Mouse (Mus musculus) bone marrow macrophage, adult 2 months (primary cell): Measurements from ENCODE around the gene Prkce.

Source experiments
- CTCF ChIP-seq: IDR thresholded peaks from 2 replicates; pipeline ENCODE4 v1.5.1; 2012; ENCODE audit warnings: low read depth, mild to moderate bottlenecking, low read length, moderate library complexity
- POLR2A ChIP-seq: IDR thresholded peaks from 2 replicates; pipeline ENCODE4 v1.6.1; 2012; ENCODE audit warnings: mild to moderate bottlenecking, low read depth, low read length, borderline replicate concordance

DNA sequence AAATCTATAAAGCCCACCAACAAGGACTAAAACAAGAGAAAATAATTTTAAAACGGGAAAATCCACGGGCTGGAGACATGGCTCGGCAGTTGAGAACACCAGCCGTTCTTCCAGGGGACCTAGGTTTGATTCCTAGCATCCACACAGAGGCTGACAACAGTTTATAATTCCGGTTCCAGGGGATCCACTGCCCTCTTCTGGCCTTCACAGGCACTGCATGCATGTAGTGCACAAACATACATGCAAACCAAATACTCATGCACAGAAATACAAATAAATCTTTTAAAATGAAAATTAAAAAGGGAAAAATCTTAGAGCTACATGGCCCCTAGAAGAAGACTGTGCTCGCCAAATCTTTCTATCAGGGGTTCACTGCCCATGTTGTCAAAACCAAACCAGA, 87.4 kb downstream of the Prkce start:
- TF ChIP-seq CTCF = no peak
- TF ChIP-seq POLR2A = no peak
